Mouse (Mus musculus) granulocyte monocyte progenitor cell, adult 5-6 weeks (primary cell): ENCODE data around the gene Pgap3. TPM values are rescaled to one million over a fixed set of nuclear protein-coding genes. Genes with fewer than 3 reads are reported as not detected.

Experiments used
- ATAC-seq: replicated peaks from 2 replicates; pipeline ENCODE4 v1.8.0; 2016; ENCODE audit warnings: mild to moderate bottlenecking, moderate TSS enrichment, inconsistent platforms; ENCODE audit not compliant: poor library complexity, severe bottlenecking
- total RNA-seq, 2 experiments: library from RNA; stranded (forward) in 1 of 2; stranded (reverse) in 1 of 2; fragments of 200-712, 200-1000 nt in 1 of 2; fragments of >200 nt in 1 of 2; fragmentation: Nextera tagmentation in 1 of 2; gene quantifications; 2 replicates each; pipeline ENCODE4 v1.2.3; 2014 to 2017

Pgap3 gene
- total RNA-seq (2014; fragmentation: Nextera tagmentation) (1.3 and 3.1 TPM in 2 replicates), total RNA-seq (2017) (1.4 and 2.8 TPM in 2 replicates)

DNA sequence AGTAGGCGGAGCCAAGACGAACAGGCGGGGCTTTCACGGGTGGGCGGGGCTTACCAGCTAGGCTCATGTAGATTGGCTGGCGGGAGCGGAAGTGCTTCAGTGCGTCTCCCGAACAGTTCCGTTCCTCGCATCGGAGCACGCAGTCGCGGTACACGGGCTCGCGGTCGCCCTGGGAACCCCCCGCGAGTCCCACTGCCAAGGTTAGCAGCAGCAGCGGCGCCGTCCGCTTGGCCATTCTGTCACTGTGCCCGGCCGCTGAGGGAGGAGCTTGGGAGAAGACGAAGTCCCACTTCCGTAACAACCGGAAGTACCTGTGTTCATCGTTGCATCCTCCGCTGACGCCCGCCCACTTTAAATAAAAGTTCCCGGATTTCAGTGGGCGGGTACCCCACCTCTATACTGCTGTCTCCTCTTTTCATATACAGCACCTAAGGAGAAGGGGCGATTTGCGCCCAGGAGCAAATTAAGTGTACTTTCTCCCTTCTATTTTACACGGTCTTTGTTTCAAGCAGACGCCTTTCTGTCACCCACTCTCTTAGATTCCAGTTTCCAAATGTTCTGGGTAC is at the start of gene Pgap3:
Pgap3 (minus strand) TSS at position 330 of the 566 bp plus-strand sequence.
- ATAC-seq: peak; percentile 93

DNA sequence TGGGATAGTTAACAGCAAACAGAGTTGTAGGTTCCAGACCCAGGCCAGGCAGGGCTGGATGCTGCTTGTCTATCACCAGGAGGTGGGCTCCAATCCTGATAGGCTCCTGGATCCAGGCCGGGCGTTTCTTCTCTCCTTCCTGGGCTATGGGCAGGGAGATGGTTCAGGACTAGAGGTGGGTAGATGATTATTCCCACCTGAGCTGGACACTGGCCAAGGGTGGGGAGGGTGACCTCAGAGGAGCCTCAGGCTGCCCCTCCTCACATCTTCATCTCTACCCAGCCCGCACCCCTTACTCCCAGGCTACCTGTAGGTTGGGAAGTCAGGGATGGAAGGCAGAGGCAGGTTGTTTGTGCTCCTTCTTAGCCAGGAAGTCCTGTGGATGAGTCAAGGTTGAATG is 49.1 kb upstream of the Pgap3 start:
- no peak for ATAC-seq

DNA sequence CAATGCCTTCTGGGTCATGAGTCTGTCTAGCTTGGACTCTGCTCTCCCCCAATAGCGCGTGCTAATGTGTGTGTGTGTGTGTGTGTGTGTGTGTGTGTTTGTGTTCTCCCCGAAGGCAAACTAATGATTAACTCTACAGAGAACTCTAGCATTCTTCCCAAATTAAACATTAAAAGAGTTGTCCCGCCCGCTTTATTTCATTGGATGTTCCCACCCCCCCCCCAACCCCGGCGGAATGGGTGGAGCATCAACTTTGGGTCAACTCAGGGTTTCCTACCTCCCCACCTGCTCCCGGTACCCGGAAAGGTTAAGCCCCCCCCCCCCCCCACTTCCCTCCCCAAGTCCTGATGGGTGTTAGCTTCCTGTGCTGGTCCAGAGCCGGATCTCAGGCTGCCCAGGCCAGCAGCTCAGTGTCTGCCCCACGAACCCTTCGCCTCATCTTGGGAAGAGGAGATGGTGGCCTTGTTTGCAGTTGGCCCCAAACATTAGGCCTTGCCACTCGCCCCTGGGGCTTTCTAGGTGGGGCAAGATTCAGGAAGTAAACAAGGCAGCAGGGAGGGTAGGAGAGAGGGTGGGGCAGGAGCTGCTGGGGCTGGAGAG is 48.0 kb upstream of the Pgap3 start:
- ATAC-seq: no peak

DNA sequence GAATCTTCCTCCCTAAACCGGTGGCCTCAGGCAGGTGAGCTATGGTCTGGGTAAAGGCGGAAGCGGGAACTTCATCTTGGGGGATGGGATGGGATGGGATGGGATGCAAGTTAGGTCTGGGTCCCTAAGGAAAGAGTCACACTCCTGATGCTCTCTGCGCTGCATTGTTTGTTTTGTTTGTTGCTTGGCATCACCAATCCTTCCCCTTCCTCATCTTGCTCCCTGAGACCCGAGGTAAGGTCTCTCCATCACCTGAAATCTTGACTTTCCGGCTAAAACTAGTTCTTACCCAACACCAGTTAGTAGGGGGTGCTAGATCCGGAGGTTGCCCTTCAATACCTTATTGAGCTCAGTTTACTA is 47.2 kb upstream of the Pgap3 start:
- ATAC-seq: no peak

DNA sequence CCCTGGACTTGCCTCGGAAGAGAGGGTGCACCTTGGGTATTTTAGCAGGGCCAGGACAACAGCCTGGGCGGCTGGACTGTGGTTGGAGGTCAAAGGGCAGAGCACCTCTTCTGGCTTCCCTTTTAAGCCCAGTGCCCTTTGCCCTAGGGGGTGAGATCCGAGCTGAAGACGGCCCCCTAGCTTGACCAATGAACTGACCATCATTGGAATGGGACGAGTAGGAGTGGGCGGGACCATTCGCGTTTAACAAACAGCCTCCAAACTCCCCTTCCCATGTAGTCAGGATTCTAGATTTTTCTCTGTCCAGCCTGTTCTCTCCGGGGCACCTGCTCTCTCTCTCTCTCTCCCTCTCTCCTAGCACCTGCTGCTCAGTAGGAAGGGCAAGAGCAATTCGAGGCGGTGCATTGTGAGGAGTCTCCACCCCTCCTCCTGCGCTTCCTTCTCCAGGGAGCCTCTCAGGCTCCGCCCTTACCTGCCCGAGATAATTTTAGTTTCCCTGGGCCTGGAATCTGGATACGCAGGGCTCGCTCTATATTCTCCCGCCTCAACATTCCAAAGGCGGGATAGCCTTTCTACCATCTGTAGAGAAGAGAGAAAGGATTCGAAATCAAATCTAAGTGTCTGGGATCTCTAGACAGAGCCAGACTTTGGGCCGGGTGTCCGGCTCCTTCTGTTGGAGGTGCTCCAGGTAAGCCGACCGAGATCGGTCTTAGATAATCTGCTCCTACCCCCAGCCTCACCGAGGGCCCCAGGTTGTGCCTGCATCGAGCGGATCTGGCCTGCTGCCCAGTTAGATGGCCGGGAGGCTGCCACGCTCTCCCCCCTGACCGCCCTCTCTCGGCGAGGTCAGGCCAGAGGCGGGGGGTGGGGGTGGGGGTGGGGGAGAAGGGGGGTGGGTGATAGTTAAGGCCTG is 46.5 kb upstream of the Pgap3 start:
- ATAC-seq: no peak

DNA sequence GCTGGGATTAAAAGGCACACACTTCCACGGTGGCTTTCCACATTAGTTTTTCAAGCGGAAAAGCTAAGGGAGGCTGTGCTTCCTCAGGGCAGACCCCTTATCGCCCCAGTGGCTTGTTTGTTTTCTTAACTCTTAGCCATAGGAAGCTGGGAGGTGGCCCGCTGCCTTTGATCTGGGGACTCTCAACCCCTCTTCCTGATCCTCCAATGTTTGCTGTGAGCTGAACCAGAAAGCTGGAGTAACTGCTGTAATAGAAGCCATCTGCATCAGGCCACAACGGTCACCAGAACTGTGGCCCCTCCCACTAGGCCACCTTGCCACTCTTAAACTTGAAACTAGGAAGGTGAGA is 45.9 kb upstream of the Pgap3 start, which contains the start of gene Grb7:
Grb7 (plus strand) TSS at position 182 of the 349 bp plus-strand sequence.
- no peak for ATAC-seq

DNA sequence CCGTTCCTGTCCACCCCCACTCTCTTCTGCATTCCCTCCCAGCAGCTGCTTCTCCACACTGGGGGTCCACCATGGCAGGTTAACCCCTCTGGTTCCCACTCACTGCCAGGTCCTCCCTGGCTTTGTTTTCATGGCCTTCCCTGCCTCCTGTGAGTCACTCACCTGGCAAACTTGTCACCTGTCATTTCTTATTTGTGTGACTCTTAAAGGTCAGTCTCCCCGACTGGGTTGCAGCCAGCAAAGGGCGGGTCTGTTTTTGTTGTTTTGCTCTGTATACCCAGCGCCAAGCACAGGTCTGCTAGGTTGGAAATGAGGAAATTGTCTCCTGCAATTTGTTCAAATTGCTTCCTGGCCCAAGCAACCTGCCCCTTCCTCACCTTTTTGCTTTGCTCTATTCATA is 45.4 kb upstream of the Pgap3 start:
- no peak for ATAC-seq

DNA sequence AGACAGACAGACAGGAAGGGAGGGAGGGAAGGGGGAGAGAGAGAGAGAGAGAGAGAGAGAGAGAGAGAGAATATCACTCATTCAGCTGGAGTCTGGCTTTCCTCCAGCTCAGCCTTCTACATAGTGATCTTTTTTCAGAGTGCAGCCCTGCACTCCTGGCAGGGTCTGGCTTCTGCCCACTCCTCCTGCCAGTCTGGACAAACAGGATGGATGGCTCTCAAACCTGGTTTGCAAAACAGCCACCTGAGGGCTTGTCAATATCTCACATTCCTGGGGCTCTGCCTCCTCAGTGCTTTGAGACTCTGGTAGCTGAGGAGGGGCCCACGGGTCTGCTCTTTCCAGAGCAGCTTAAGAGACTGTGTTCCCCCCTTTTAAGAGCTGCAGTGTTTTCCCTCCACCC is 44.9 kb upstream of the Pgap3 start:
- no peak for ATAC-seq

DNA sequence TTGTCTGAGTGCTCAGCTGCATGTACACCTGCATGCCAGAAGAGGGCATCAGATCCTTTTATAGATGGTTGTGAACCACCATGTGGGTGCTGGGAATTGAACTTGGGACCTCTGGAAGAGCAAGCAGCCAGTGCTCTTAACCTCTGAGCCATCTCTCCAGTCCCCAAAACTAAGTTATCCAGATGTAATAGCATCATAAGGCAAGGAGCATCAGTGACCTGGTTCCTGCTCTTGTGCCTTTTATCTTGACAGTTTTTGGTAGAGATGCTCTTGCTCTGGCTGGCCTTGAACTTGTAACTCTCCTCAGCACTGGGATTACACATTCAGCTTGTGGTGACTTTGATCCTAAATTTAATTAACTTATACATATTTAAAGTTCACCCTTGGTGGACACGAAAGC is 43.4 kb upstream of the Pgap3 start:
- ATAC-seq: no peak

DNA sequence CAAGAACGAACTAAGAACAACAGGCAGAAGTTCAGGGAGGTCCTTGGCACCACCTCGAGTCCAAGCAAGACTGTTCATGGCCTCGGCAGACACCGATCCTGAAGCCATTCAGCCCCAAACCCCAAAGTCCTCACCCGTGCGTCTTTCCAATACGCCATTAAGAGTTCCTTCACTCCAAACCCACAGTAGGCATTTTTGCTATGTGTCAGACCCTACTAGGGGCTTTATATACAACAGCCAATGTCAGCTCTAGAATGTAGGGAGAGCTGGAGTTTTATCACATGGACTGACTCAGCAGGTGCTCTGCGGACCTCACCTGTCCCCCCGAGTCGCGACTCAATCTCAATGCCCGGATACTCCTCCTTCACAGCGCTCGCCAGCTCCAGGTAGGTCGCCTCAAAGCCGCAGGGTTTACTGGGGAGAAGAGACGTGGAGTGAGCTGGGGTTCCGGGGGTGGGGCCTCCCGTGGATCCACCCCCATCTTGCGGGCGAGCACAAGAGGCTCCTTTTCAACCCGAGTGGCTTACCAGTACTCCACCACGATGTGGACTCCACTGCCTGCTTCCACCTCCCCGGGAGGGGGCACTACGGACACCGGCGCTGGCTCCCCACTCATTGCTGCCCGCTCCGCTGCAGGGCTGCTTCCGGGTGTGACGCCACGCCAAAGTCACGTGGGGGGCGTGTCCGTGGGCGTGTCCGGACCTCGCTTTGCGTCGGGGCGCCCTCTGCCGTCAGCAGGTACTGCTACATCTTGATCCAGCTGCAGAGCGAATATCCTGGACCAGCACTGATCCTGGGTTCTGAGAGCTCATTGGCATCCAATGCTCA is 38.3 kb upstream of the Pgap3 start, which contains the start of gene Mien1:
Mien1 (minus strand) TSS at position 661 of the 828 bp plus-strand sequence.
- ATAC-seq: peak; percentile 96

DNA sequence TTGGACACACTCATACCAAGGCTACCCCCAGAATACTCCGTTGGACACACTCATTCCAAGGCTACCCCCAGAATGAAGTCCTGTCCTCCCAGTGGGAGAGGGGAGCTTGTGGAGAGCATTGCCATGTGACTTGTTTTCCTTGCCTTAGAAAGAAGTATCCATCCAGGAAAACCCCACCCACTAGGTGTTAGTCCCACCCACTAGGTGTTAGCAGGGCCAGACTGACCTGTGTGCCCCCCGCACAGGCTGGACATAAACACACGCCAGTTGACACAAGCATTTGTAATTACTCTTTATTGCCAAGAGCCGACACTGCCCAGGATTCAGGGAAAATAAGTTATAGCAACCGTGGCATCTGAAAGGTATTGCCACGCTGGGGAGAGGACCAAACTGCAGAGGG is 37.2 kb upstream of the Pgap3 start:
- ATAC-seq: no peak

DNA sequence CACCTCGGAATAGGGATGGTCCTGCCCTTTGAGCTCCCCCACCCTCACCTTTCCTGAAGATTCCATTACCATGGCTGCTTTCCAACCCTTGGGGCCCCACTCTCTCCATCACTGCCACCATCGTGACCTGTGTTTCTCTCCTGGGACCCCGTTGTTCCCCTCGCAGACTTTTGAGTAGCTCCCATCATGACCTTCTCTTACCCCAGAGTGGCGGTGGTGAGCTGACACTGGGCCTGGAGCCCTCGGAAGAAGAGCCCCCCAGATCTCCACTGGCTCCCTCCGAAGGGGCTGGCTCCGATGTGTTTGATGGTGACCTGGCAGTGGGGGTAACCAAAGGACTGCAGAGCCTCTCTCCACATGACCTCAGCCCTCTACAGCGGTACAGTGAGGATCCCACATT is 35.4 kb upstream of the Pgap3 start:
- ATAC-seq: no peak

DNA sequence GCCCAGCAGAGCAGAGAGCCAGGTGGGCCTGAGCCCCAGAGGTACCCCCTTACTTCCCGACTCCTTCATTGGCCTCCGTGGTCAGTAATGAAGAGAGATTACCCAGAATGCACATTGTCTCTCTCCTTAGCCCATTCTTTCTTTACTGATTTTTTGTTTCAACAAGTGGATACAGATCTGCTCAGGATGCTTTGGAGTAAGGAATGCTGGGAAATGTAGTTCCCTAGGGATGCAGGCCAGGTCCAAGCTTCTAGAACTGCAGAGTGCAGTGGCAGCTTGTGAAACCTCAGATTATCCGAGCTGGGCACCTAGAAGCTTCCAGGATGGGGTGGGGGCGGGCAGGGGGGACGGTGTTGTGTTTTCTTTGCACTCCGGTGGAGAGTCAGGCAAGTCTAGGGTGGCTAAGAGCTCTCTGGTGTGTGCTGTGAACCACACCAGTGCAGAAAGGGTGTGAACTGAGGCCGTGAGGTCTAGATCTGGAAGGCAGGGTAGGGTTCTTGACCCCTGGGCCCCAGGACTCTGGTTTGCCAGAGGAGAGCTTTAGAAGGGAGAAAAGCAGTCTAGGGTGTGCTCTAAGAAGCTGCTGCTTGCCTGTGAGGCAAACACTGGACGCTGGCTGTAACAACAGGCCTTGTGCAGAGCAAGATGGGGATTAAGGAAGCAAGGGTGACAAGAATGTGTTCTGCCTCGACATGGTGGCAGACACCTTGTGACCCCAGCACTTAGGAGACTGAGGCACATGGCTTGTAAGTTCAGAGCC is 31.6 kb upstream of the Pgap3 start:
- no peak for ATAC-seq

DNA sequence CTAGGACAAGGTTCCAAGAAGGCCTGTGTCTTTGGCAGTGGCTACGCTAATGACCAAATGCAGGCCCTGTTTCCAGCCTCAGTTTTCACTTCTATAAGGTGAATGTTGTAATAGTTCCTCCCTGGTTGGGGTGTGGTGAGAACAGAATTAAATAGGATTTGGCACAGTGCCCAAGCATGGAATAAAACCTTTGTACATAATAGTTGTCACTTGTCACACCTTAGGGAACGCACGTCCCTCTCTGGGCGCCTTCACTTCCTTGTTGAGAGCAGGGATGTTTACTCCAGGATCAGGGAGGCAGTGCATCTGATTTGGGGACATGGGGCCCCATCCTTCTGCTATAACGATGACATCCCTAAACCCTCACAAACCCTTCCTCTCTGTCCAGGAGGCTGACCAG is 28.1 kb upstream of the Pgap3 start:
- no peak for ATAC-seq

DNA sequence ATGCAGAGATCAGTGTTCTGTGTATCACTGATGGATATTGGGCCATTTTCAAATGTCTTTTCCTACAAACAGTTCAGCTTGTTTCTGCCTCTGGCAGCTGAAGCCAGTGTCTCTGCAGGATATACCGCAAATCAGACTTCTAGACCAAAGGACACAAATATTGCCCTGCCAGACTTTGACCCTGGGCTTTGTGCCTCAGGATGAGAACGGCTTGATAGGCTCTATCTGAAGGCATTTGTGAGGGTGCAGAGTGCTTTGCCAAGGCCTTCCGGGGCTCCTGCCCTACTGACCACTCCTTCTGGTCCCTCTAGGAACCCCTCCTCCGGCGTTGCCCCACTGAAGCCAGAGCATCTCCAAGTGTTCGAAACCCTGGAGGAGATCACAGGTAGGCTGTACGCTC is 26.3 kb upstream of the Pgap3 start:
- ATAC-seq: no peak

DNA sequence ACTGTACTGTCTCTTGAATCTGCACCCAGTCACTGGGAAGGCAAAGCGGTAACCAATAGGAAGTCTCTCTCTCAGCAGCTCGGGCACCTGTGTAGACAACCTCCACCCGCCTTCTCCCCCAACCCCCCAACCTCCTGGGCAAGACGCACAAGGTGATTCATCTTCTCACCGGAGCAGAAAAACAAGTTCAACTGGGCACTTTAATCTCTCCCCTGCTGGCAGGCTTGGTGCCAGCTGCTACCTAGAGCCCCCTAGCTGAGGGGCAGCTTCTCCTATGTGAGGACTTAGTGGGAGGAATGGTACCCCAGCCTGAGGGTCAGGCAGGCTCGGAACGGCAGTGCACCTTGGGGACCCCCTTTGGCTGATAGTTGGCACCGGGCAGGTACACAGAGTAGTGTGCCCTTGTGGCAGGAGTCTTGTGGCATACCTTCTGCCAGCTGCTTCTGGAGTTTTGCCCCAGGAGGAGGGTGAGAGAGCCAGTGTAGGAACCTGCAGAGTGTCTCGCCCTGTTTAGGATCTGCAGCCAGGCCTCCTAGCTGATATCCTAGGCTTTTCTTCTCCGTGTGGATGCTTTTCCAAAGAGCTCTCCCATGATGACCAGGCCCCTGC is 18.8 kb upstream of the Pgap3 start:
- no peak for ATAC-seq

DNA sequence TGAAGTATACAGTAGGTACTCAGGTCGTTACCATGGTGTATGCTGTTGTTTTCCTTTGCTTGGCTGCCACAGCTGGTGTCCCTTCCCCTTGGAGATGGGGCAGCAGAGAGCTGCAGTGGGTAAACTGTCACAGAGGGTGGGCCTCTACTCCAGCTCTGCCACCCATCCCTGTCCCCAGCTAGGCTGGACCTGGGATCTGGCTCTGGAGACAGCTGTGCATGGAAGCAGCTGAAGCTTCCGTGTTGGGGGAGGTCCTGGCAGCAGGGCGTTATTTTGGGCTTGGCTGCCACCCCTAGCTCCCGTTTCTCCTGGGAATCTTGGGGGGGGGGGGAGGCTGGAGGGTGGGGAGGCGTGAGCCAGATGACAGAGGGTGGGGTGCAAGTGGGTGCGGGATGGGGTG is 18.0 kb upstream of the Pgap3 start:
- no peak for ATAC-seq

DNA sequence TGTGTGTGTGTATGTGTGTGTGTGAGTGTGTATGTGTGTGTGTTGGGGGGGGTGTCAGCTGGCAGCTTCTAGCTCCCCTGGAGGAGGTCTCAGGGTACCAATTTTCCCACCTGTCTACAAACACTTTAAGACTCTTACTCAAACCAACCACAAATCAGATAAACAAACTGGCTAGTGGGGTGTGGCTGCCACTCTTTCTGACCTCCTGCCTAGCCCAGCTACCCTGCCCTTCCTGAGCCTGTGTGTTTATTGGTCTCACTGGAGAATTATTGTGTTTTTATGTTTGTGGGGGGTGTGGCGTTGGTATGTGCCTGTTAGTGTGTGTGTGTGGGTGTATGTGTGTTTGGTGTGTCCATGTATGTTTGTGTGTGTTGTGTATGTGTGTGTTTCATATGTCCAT is 16.8 kb upstream of the Pgap3 start:
- no peak for ATAC-seq

DNA sequence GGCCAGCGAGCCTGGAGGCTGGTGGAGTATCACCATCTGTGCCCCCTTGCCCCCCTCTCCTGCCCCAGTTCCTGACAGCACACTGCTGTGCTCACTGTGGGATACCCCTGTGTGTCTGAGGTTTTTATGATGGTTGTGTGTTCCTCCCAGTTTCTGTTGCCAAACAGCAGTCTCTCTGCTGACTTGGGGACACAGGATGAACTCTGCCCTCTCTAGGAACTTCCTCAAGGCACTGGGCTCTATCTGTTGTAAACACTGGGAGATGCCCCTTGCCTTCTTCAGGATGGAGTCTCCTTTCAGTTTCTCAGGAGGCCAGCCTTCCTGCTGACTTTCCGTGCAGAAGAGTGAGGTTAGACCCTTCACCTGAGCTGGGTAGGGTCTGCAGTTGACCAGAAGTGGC is 13.9 kb upstream of the Pgap3 start:
- ATAC-seq: no peak

DNA sequence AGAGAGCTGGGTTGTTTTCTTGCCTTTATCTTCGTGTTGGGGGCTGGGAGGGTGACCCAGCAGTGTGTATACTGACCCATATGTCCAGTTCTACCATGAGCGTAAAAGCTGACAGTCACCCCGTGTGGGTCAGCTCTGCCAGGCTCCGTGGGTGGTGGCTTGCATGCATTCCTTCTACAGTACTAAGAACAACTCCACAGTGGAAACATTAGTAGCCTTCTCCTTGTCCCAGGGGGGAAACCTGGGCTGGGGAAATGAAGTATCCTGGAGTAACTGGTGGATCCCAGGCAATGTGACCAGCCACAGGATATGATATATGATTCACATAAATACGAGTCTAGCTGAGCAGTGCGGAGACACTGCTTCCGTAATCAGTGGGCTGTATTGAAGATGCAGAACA is 13.4 kb upstream of the Pgap3 start:
- no peak for ATAC-seq
